Comparison of ENCODE assay signal across 39 mouse cellular contexts in genomic region chr10:25526622-25527021, GRCm38 (mm10). TPM values are rescaled to one million over a fixed set of nuclear protein-coding genes. Genes with fewer than 3 reads are reported as not detected.
DNase-seq lines count a peak whose midpoint lies in the region; TF ChIP-seq lines count a peak whose summit lies in the region.
"Had no signal": no experiment of that assay in that cellular context is flagged by ENCODE, and none has a peak within 500 bp of the region (broad histone marks: within the 10 kb centered on the region; RNA-seq: fewer than 3 reads in every experiment).

No protein-coding gene starts in this region.

- no peak overlapping the region for H3K4me3 ChIP-seq in heart, adult 2 months
- H3K4me3 ChIP-seq in limb, embryonic 10.5 days: no peak overlapping the region
- no peak overlapping the region for H3K4me3 ChIP-seq in myocyte
- H3K4me3 ChIP-seq: forebrain, embryonic 10.5 days; forebrain, embryonic 15.5 days; heart, embryonic 15.5 days; liver, embryonic 12.5 days; midbrain, embryonic 15.5 days had no signal

- H3K4me2 ChIP-seq in myocyte (ENCODE audit: low read depth): peak overlapping the region; percentile 75
- H3K4me2 ChIP-seq: forebrain, embryonic 15.5 days; heart, embryonic 15.5 days; liver, embryonic 12.5 days; midbrain, embryonic 15.5 days had no signal

- no peaks in the 10 kb centered on the region for H3K79me2 ChIP-seq in heart, adult 2 months (replicated peaks; ENCODE audit: control insufficient read depth, insufficient read depth, low read length)
- no peaks in the 10 kb centered on the region for H3K79me2 ChIP-seq in myocyte (ENCODE audit: control insufficient read depth, insufficient read depth)

- no peaks in the 10 kb centered on the region for H3K27me3 ChIP-seq in heart, adult 2 months (ENCODE audit: control insufficient read depth, insufficient read depth, low read length)
- H3K27me3 ChIP-seq in limb, embryonic 10.5 days (ENCODE audit: low read depth, poor library complexity, severe bottlenecking): no peaks in the 10 kb centered on the region
- no peaks in the 10 kb centered on the region for H3K27me3 ChIP-seq in myocyte (ENCODE audit: control insufficient read depth, insufficient read depth, insufficient read length)
- H3K27me3 ChIP-seq: CH12.LX; forebrain, embryonic 15.5 days; heart, embryonic 15.5 days; liver, embryonic 12.5 days; midbrain, embryonic 15.5 days had no signal

- H3K36me3 ChIP-seq in heart, adult 2 months (ENCODE audit: control insufficient read depth, insufficient read depth, low read length): no peaks in the 10 kb centered on the region
- peaks cover 18% of the 10 kb centered on the region for H3K36me3 ChIP-seq in limb, embryonic 10.5 days
- H3K36me3 ChIP-seq in myocyte (ENCODE audit: control insufficient read depth, insufficient read depth): peaks cover 14% of the 10 kb centered on the region
- H3K36me3 ChIP-seq: forebrain, embryonic 10.5 days; forebrain, embryonic 15.5 days; midbrain, embryonic 15.5 days had no signal

- DNase-seq in heart, adult 11 months: peak; percentile 76
- no peak for DNase-seq in heart, adult 2 months
- peak; percentile 2 for DNase-seq in testis, postnatal 14 days (ENCODE audit: low spot score)
- no peak for DNase-seq in testis, postnatal 10 days (ENCODE audit: low spot score)
- DNase-seq in limb, embryonic 10.5 days (ENCODE audit: low spot score): peak; percentile 11
- DNase-seq in ovary, postnatal 14 days (ENCODE audit: low spot score): no peak
- DNase-seq: adrenal gland, adult 8-10 months; cerebellum, adult 8-10 months; cerebellum, postnatal 25 days; kidney, adult 8-10 months; layer of hippocampus, postnatal 36 days; liver, postnatal 0 days; right cerebral cortex, adult 18-20 months; thymus, postnatal 25 days had no signal

- WGBS in heart, adult 2 months: 89% methylated on average over 4 of the region's 4 CpGs
- 96% methylated on average over 4 of the region's 4 CpGs for WGBS in limb, embryonic 10.5 days

- no peak for TF ChIP-seq POLR2A in heart, adult 2 months (IDR thresholded peaks at IDR 0.05; ENCODE audit: insufficient read depth, low read depth, low read length)
- TF ChIP-seq POLR2A in myocyte (IDR thresholded peaks at IDR 0.05; ENCODE audit: insufficient read length, low read depth): no peak

- no peak overlapping the region for H3ac ChIP-seq in myocyte (ENCODE audit: control insufficient read depth, insufficient read length)

- no peaks in the 10 kb centered on the region for H3K9me3 ChIP-seq in limb, embryonic 10.5 days (replicated peaks)
- H3K9me3 ChIP-seq: forebrain, embryonic 10.5 days; forebrain, embryonic 15.5 days; heart, embryonic 15.5 days; liver, embryonic 12.5 days; midbrain, embryonic 15.5 days had no signal

- H3K27ac ChIP-seq in heart, adult 2 months: no peak overlapping the region; the same call in 1 of the 2 replicates
- H3K27ac ChIP-seq in limb, embryonic 10.5 days: no peak overlapping the region
- H3K27ac ChIP-seq: forebrain, embryonic 10.5 days; forebrain, embryonic 15.5 days; heart, embryonic 15.5 days; kidney, postnatal 0 days; liver, embryonic 12.5 days; macrophage; midbrain, embryonic 15.5 days had no signal

- H3K9ac ChIP-seq in heart, adult 2 months (ENCODE audit: low read depth, low read length): no peak overlapping the region
- H3K9ac ChIP-seq: forebrain, embryonic 15.5 days; heart, embryonic 15.5 days; liver, embryonic 12.5 days; liver, postnatal 0 days; midbrain, embryonic 15.5 days had no signal

- intact Hi-C loops in heart, adult 2 months (cut with DNase I): no loop called here

- no peak for TF ChIP-seq EP300 in heart, adult 2 months (IDR thresholded peaks at IDR 0.05; ENCODE audit: insufficient read depth, low read depth, low read length)

- TF ChIP-seq CTCF in heart, adult 2 months (IDR thresholded peaks at IDR 0.05): no peak

- H3K4me1 ChIP-seq in heart, adult 2 months (ENCODE audit: control insufficient read depth, insufficient read depth, low read length): peaks cover 5% of the 10 kb centered on the region
- no peaks in the 10 kb centered on the region for H3K4me1 ChIP-seq in limb, embryonic 10.5 days
- H3K4me1 ChIP-seq: forebrain, embryonic 10.5 days; forebrain, embryonic 15.5 days; heart, embryonic 15.5 days; liver, embryonic 12.5 days; midbrain, embryonic 15.5 days had no signal

TF ChIP-seq in myocyte, 11 proteins besides CTCF, POLR2A, EP300 and RAD21:
- TF ChIP-seq SRF (IDR thresholded peaks at IDR 0.05; ENCODE audit: control insufficient read depth, insufficient read length, low read depth): no peak
- no peak for TF ChIP-seq CEBPB (IDR thresholded peaks at IDR 0.05; ENCODE audit: insufficient read depth, poor library complexity, severe bottlenecking)
- no peak for TF ChIP-seq POLR2AphosphoS2 (IDR thresholded peaks at IDR 0.05; ENCODE audit: insufficient read length, low read depth)
- TF ChIP-seq REST (IDR thresholded peaks at IDR 0.05; ENCODE audit: insufficient read depth, insufficient read length): no peak
- peak in 1 of 3 experiments; percentile 51 for TF ChIP-seq MYOG (IDR thresholded peaks at IDR 0.05; ENCODE audit: control insufficient read depth in 1 of 3, insufficient read depth in 1 of 3, insufficient read length in 2 of 3, low read depth in 2 of 3)
- peak in 2 of 3 experiments; percentile 26 to 46 for TF ChIP-seq MYOD1 (IDR thresholded peaks at IDR 0.05; ENCODE audit: control insufficient read depth in 1 of 3, insufficient read length in 2 of 3, low read depth in 2 of 3)
- no peak for TF ChIP-seq USF1 (IDR thresholded peaks at IDR 0.05; ENCODE audit: low read depth)
- TF ChIP-seq TCF3 (IDR thresholded peaks at IDR 0.05; ENCODE audit: insufficient read length, low read depth): no peak
- TF ChIP-seq MAX (IDR thresholded peaks at IDR 0.05; ENCODE audit: low read depth): no peak
- no peak for TF ChIP-seq E2F4 (IDR thresholded peaks at IDR 0.05; ENCODE audit: insufficient read depth)
- peak; percentile 14 for TF ChIP-seq TCF12 (IDR thresholded peaks at IDR 0.05; ENCODE audit: insufficient read depth, poor library complexity, severe bottlenecking)

RNA-seq across cellular contexts. Expression of gene Smlr1, which starts 9.4 kb away (rescaled TPM):
- not detected for total RNA-seq in heart, adult 2 months (2021)
- not detected in 2 replicates for polyA plus RNA-seq in heart, adult 2 months (2012; rRNA removed)
- not detected in 2 replicates for polyA plus RNA-seq in limb, embryonic 10.5 days (2016; fragmentation: Nextera tagmentation; extraction: Ambion mirVana)
- polyA plus RNA-seq in myocyte (2012; fragmentation: generic; extraction: Trizol): 0.05 TPM
- total RNA-seq: adrenal gland, adult 8-10 months; CH12.LX; ES-E14; gastrocnemius, postnatal 25 days; heart, postnatal 25 days; layer of hippocampus, postnatal 36 days; megakaryocyte-erythroid progenitor cell, adult 5-6 weeks; neutrophil, adult 5-6 weeks had no signal
- polyA plus RNA-seq: C2C12; embryonic facial prominence, embryonic 11.5 days; forebrain, embryonic 10.5 days; forebrain, embryonic 15.5 days; frontal cortex, adult 2 months; heart, embryonic 15.5 days; hindbrain, embryonic 11.5 days; hindbrain, embryonic 16.5 days; intestine, embryonic 14.5 days; limb, embryonic 11.5 days; lung, embryonic 16.5 days; macrophage; midbrain, embryonic 15.5 days; neural tube, embryonic 11.5 days; stomach, embryonic 14.5 days; testis, adult 2 months had no signal

Comparison
In these comparisons a context has a peak if more than half of its experiments do, and no peak if none do; other contexts are left out.
1. DNase-seq: peak in heart, adult 11 months (single experiment), testis, postnatal 14 days (single experiment) and limb, embryonic 10.5 days (single experiment); none in heart, adult 2 months (0 of 2), testis, postnatal 10 days (single experiment) and ovary, postnatal 14 days (single experiment).